Mouse (Mus musculus) cerebellum, adult 9-11 months (tissue): Measurements from ENCODE around the gene Map1b.

Experiments used
- DNase-seq: peaks from one replicate; pipeline ENCODE4 v3.0.0; 2022

The Map1b gene

GRCm38 (mm10) chr13:99444880-99445279, 71.5 kb downstream of the Map1b start:
- no peak for DNase-seq

- DNase-seq: no peak
Observed at GRCm38 (mm10) chr13:99444431-99444871, 71.9 kb downstream of the Map1b start.

- no peak for DNase-seq
Observed at GRCm38 (mm10) chr13:99443484-99444175, 72.7 kb downstream of the Map1b start.

- no peak for DNase-seq
Observed at GRCm38 (mm10) chr13:99442434-99443249, 73.7 kb downstream of the Map1b start.

- no peak for DNase-seq
Observed at GRCm38 (mm10) chr13:99441700-99442433, 74.5 kb downstream of the Map1b start.

- no peak for DNase-seq
Observed at GRCm38 (mm10) chr13:99440228-99440627, 76.1 kb downstream of the Map1b start.

GRCm38 (mm10) chr13:99439357-99439756, 77.0 kb downstream of the Map1b start:
- DNase-seq: no peak

GRCm38 (mm10) chr13:99437051-99437450, 79.3 kb downstream of the Map1b start:
- DNase-seq: no peak

GRCm38 (mm10) chr13:99434494-99434893, 81.8 kb downstream of the Map1b start:
- peak; percentile 55 for DNase-seq

GRCm38 (mm10) chr13:99433068-99434008, 83.0 kb downstream of the Map1b start:
- DNase-seq: no peak

GRCm38 (mm10) chr13:99423581-99423980, 92.8 kb downstream of the Map1b start:
- DNase-seq: no peak

- DNase-seq: no peak
Observed at GRCm38 (mm10) chr13:99416601-99417000, 99.7 kb downstream of the Map1b start.

GRCm38 (mm10) chr13:99414352-99414742, 102.0 kb downstream of the Map1b start:
- no peak for DNase-seq

- no peak for DNase-seq
Observed at GRCm38 (mm10) chr13:99413481-99414351, 102.6 kb downstream of the Map1b start.

- DNase-seq: peak; percentile 81
Observed at GRCm38 (mm10) chr13:99412477-99413080, 103.8 kb downstream of the Map1b start.

- peak; percentile 55 for DNase-seq
Observed at GRCm38 (mm10) chr13:99411761-99412160, 104.6 kb downstream of the Map1b start.

- DNase-seq: no peak
Observed at GRCm38 (mm10) chr13:99410611-99411515, 105.5 kb downstream of the Map1b start.

- no peak for DNase-seq
Observed at GRCm38 (mm10) chr13:99409216-99409615, 107.1 kb downstream of the Map1b start.

GRCm38 (mm10) chr13:99399373-99399772, 117.0 kb downstream of the Map1b start:
- DNase-seq: no peak
